Mouse (Mus musculus) ES-Bruce4 (cell line): ENCODE measurements around the gene Zfp524. TPM values are rescaled to one million over a fixed set of nuclear protein-coding genes. Genes with fewer than 3 reads are reported as not detected.
"Not testable (repeated sequence)": the region's sequence is repeated elsewhere in the genome, so short reads cannot be mapped to it uniquely, and the experiment has no call there.

Experiments used
- H3K27ac ChIP-seq: 2 replicates; pipeline ENCODE4 v1.5.1; 2012; ENCODE audit warnings: low read length, inconsistent platforms; ENCODE audit not compliant: insufficient read depth
- H3K27me3 ChIP-seq: 2 replicates; pipeline ENCODE4 v1.6.1; 2012; ENCODE audit warnings: mild to moderate bottlenecking, low read length, inconsistent platforms; ENCODE audit not compliant: control insufficient read depth, poor library complexity, insufficient read depth, severe bottlenecking
- H3K36me3 ChIP-seq: 2 replicates; pipeline ENCODE4 v1.6.1; 2012; ENCODE audit warnings: inconsistent platforms, mild to moderate bottlenecking, low read length, moderate library complexity; ENCODE audit not compliant: control insufficient read depth, poor library complexity, insufficient read depth, severe bottlenecking
- H3K4me1 ChIP-seq: one replicate; pipeline ENCODE4 v1.8.1; 2011; ENCODE audit warnings: low read length; ENCODE audit not compliant: control insufficient read depth, insufficient read depth
- H3K4me3 ChIP-seq: 2 replicates; pipeline ENCODE4 v1.5.1; 2011; ENCODE audit warnings: low read depth, mild to moderate bottlenecking, low read length
- H3K9ac ChIP-seq: 2 replicates; pipeline ENCODE4 v1.6.1; 2012; ENCODE audit warnings: low read depth, mild to moderate bottlenecking, inconsistent platforms; ENCODE audit not compliant: poor library complexity, severe bottlenecking
- H3K9me3 ChIP-seq: replicated peaks from 2 replicates; pipeline ENCODE4 v1.6.1; 2012; ENCODE audit warnings: mild to moderate bottlenecking, low read length, inconsistent platforms; ENCODE audit not compliant: control insufficient read depth, poor library complexity, insufficient read depth, severe bottlenecking
- CTCF ChIP-seq: IDR thresholded peaks from one replicate; pipeline ENCODE4 v1.8.1; 2011; ENCODE audit warnings: low read depth, low read length
- EP300 ChIP-seq: IDR thresholded peaks from 2 replicates; pipeline ENCODE4 v1.6.1; 2011; ENCODE audit warnings: low read depth, low read length; ENCODE audit not compliant: insufficient read depth
- POLR2A ChIP-seq: IDR thresholded peaks from one replicate; pipeline ENCODE4 v1.8.1; 2011; ENCODE audit warnings: low read length; ENCODE audit not compliant: insufficient read depth
- polyA plus RNA-seq: library from polyadenylated mRNA; stranded (reverse); fragments of >200 nt; gene quantifications from 2 replicates; pipeline ENCODE4 v1.2.4, GENCODE M21; 2011; ENCODE audit warnings: low read depth; ENCODE audit not compliant: missing spikeins, insufficient read depth, insufficient read length

The Zfp524 gene
- polyA plus RNA-seq, 1 experiment, result 4.7 TPM

DNA sequence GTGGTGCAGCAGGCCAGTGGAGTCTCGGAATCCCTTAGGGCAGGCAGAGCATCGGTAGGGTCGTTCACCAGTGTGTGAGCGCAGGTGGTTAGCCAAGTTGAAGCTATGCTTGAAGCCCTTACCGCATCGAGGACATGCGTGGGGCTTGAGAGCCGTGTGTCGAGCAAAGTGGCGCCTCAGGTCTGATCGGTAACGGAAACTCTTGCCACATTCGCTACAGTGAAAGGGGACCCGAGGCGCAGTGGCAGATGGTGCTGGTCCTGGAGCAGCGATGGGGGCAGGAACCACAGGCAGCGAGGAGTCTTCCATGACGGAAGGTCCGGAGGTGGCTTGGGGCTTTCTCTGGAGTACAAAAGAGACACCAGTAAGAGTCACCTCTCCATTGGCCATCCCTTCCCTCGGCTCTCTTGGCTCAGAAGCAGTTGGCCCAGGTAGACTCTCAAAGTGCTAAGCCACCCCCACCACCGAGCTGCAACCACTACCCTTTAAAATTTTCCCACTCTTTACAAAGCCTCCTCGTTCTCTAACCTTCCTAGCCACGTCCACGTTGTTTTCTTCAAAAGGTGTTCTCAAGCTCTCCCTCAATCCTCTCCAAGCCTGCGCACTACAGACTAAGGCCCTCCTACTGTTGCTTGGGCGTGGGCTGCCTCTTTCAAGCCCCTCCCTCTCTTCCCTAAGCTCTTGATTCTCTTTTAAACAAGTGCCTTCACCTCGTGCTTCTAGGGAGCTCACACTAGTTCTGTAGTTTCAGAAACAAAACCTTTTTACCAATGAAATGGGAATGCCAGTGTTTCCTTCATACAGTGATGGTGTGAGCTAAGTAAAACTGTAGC, 1.3 kb upstream of the Zfp524 start:
- TF ChIP-seq CTCF (no peak), POLR2A (peak; percentile 59)
- Histone ChIP-seq H3K9me3 (no peaks in the 10 kb centered on the region), H3K36me3 (peaks cover 25% of the 10 kb centered on the region), H3K27me3 (no peaks in the 10 kb centered on the region), H3K4me1 (peaks cover 6% of the 10 kb centered on the region), H3K27ac (peak overlapping the region; percentile 93), H3K4me3 (peak overlapping the region; percentile 63), H3K9ac (peak overlapping the region; percentile 91)

DNA sequence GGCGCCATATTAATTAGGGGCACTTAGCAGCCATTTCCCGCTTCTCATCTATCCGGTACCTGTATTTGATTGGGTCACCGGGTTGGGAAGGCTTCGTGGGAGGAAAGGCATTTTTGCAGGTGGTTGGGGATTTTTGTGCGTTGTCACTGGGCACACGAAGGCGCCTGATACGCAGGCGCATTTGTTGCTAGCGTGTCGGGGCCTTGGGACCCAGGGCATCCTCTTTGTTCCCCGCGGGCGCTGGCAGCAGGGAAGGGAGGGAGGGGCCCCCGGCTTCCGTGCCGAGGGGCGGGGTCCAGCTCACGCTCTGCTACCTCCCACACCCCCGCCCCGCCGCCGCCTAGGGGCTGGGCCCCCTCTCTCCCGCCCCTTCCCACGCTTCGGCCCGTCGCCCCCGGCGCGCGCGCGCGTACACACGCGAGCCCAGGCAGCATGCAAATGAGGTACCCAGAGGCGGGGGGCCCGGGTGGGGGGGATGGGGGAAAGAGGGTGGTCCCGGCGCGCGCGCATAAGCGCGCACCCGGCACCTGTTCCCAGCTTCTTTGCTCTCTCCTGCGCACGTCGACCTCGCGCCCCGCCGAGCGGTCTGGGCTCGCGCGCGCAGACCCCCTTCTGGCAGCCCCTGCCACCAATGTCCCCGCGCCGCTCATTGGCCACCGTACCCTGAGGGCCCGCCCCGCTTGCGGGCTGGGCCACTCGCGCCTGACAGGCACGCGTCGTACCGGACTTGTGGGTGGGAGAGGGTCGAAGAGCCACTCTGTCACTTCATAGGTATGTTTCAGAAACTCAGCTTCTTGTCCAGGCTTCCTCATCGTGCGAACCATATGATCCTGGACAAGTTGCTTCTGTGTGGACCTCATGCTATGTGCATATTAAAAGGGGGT, 1.1 kb downstream of the Zfp524 start, which contains the start of gene Gm44973:
Gene Gm44973 (plus strand): TSS at position 379 of the 884 bp plus-strand sequence.
- peak within 1 kb of the TSS; percentile 92 for H3K4me3 ChIP-seq
- no peaks in the 10 kb centered on the region for H3K27me3 ChIP-seq
- H3K9ac ChIP-seq, result peak within 1 kb of the TSS; percentile 91
- H3K27ac ChIP-seq, result peak within 1 kb of the TSS; percentile 94
- H3K4me1 ChIP-seq, result peaks cover 9% of the 10 kb centered on the region
- TF ChIP-seq POLR2A, result peak; percentile 30
- no peak for TF ChIP-seq CTCF
- H3K9me3 ChIP-seq, result no peaks in the 10 kb centered on the region
- peaks cover 18% of the 10 kb centered on the region for H3K36me3 ChIP-seq

DNA sequence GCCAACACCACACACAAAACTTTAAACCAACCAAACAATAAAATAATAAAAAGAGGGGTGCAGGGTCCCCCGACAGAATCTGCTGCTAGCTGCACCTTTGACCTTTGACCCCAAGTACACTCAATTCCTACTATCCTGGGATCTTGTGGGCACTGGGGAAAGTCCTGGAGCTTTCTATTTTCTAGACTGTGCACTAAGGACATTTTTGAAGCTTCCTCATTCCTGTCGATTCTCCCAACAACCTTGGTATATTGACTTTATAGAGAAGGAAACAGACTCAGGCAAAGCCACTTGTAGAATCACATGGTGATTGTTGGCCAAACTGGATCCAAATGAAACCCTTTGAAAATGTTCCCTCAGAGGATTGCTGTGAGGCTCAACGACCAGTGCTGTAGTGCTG, 1.8 kb downstream of the Zfp524 start:
- H3K36me3 ChIP-seq, result peaks cover 11% of the 10 kb centered on the region
- TF ChIP-seq POLR2A, result no peak
- no peak for TF ChIP-seq CTCF
- no peak for TF ChIP-seq EP300
- no peaks in the 10 kb centered on the region for H3K9me3 ChIP-seq
- H3K4me1 ChIP-seq, result peaks cover 9% of the 10 kb centered on the region
- H3K9ac ChIP-seq, result peak overlapping the region; percentile 91
- H3K4me3 ChIP-seq, result peak overlapping the region; percentile 50
- H3K27me3 ChIP-seq, result no peaks in the 10 kb centered on the region
- H3K27ac ChIP-seq, result peak overlapping the region; percentile 35

DNA sequence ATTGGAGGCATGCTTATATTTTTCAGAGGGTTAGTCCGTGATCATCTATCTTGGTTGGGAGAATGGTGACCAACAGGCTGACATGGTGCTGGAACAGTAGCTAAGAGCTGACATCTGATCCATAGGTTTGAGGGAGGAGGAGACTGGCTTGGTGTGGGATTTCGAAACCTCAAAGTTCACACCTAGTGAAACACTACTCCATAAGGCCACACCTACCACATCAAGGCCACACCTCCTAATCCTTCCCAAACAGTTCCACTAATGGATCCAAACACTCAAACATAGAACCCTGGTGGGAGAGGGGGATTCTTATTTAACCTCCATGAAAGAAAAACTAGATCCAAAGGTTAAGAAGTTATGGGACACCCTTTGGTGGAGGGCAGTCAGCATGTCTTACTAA, 2.7 kb downstream of the Zfp524 start:
- no peaks in the 10 kb centered on the region for H3K27me3 ChIP-seq
- peaks cover 3% of the 10 kb centered on the region for H3K4me1 ChIP-seq
- H3K27ac ChIP-seq, result no peak overlapping the region
- H3K36me3 ChIP-seq, result peaks cover 2% of the 10 kb centered on the region; the same call in 1 of the 2 replicates
- H3K9ac ChIP-seq, result no peak overlapping the region
- no peak overlapping the region for H3K4me3 ChIP-seq
- H3K9me3 ChIP-seq, result no peaks in the 10 kb centered on the region
- TF ChIP-seq CTCF (no peak), EP300 (no peak), POLR2A (no peak)

DNA sequence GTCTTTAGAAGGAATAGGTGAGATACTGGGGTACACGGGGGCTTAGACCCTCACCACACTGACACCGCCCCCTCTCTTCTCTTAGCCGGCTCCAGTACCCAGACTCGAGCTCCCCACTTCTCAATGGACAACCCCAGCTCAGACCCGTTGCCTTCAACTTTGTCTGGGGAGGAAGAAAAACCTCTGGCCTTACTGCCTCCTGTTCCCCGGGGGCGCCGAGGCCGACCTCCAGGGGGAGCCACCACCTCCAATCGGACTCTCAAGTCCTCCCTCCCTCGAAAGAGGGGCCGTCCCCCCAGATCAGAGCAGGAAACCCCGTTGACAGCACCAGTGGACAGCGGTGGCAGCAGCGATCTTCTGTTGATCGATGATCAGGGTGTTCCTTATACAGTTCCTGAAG, 3.1 kb downstream of the Zfp524 start:
- Histone ChIP-seq H3K27ac (no peak overlapping the region), H3K4me1 (peaks cover 3% of the 10 kb centered on the region), H3K9ac (no peak overlapping the region), H3K9me3 (no peaks in the 10 kb centered on the region), H3K27me3 (no peaks in the 10 kb centered on the region), H3K36me3 (0 out of 2 replicates have a peak, but pooled peaks cover under 1% of the 10 kb centered on the region), H3K4me3 (peak overlapping the region; percentile 5; the same call in 1 of the 2 replicates)
- no peak for TF ChIP-seq POLR2A
- peak; percentile 42 for TF ChIP-seq CTCF

DNA sequence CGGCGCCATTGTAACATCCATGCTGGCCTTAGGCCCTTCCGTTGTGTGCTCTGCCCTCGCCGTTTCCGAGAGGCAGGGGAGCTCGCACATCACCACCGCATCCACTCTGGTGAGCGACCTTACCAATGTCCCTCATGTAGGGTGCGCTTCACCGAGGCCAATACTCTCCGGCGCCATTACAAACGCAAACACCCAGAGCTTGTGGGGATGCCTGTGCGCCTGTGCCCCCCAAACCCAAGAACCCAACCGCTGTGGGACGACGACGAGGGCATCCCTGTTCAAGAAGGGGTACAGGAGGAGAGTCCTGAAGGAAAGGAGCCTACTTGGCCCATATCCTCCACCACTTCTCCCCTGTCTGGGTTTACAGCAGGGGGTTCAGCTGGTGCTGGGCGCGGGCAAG, 3.7 kb downstream of the Zfp524 start:
- H3K4me3 ChIP-seq, result peak overlapping the region; percentile 5

DNA sequence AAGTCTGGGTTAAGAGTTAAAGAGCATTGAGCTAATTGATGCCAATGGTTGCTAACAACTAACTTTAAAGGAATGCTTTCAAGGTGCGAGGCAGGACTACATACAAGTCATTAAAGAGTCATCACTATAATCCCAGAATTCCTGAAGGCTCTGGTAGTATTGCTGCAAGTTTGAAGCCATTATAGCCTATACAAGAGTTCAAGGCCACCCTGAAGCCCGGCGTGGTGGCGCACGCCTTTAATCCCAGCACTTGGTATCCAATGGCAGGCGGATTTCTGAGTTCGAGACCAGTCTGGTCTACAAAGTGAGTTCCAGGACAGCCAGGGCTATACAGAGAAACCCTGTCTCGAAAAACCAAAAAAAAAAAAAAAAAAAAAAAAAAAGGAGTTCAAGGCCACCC, 5.4 kb downstream of the Zfp524 start:
- H3K27ac ChIP-seq, result peak overlapping the region; percentile 70

More for the DNA sequence above, 3.7 kb downstream of the Zfp524 start:
- Histone ChIP-seq H3K9ac (peak overlapping the region; percentile 17; the same call in 1 of the 2 replicates), H3K4me1 (peaks cover 3% of the 10 kb centered on the region), H3K27me3 (no peaks in the 10 kb centered on the region), H3K36me3 (no peaks in the 10 kb centered on the region), H3K27ac (peak overlapping the region; percentile 70; the same call in 1 of the 2 replicates), H3K9me3 (no peaks in the 10 kb centered on the region)
- TF ChIP-seq POLR2A (no peak), CTCF (no peak), EP300 (no peak)

More for the DNA sequence above, 5.4 kb downstream of the Zfp524 start:
- H3K9ac ChIP-seq, result peak overlapping the region; percentile 98
- not testable (repeated sequence) for H3K9me3 ChIP-seq, H3K36me3 ChIP-seq, H3K27me3 ChIP-seq, H3K4me1 ChIP-seq
- peak overlapping the region; percentile 42 for H3K4me3 ChIP-seq
